Mouse (Mus musculus) intestine, embryonic 16.5 days (tissue): Measurements from ENCODE around the gene Il17ra. TPM values are rescaled to one million over a fixed set of nuclear protein-coding genes. Genes with fewer than 3 reads are reported as not detected.

Source experiments
- ATAC-seq: fragments of 200-750 bp; cut with Nextera tagmentation; 2 replicates; pipeline ENCODE4 v1.8.0; 2017; ENCODE audit warnings: moderate TSS enrichment, moderate library complexity
- H3K27ac ChIP-seq: fragments of 300-500 bp; sonication (generic); 2 replicates; pipeline ENCODE4 v1.5.1; 2014; ENCODE audit warnings: mild to moderate bottlenecking, low read length
- H3K27me3 ChIP-seq: fragments of 300-500 bp; sonication (generic); replicated peaks from 2 replicates; pipeline ENCODE4 v1.6.1; 2014; ENCODE audit warnings: low read length, control low read depth, mixed read lengths; ENCODE audit not compliant: control insufficient read depth, insufficient read depth
- H3K36me3 ChIP-seq: fragments of 300-500 bp; sonication (generic); 2 replicates; pipeline ENCODE4 v1.6.1; 2014; ENCODE audit warnings: low read length, control low read depth; ENCODE audit not compliant: control insufficient read depth, insufficient read depth
- H3K4me1 ChIP-seq: fragments of 300-500 bp; sonication (generic); 2 replicates; pipeline ENCODE4 v1.6.1; 2014; ENCODE audit warnings: low read length, control low read depth, mixed read lengths; ENCODE audit not compliant: control insufficient read depth, insufficient read depth
- H3K4me2 ChIP-seq: fragments of 300-500 bp; sonication (generic); 2 replicates; pipeline ENCODE4 v1.6.1; 2014; ENCODE audit warnings: low read depth, low read length, control low read depth
- H3K4me3 ChIP-seq: fragments of 300-500 bp; sonication (generic); 2 replicates; pipeline ENCODE4 v1.5.1; 2014; ENCODE audit warnings: mild to moderate bottlenecking, low read length
- H3K9ac ChIP-seq: fragments of 300-500 bp; sonication (generic); 2 replicates; pipeline ENCODE4 v1.6.1; 2014; ENCODE audit warnings: low read depth, low read length
- H3K9me3 ChIP-seq: fragments of 300-500 bp; sonication (generic); 2 replicates; pipeline ENCODE4 v1.6.1; 2016; ENCODE audit warnings: low read length, control low read depth; ENCODE audit not compliant: control insufficient read depth
- WGBS: fragments of 180-500 bp; shearing (Covaris S2); extraction: QIAGEN DNeasy Blood & Tissue Kit; methylation state at CpG from one replicate; pipeline ENCODE4 v1.1.7; 2014; 5-methylcytosine and 5-hydroxymethylcytosine counted together
- polyA plus RNA-seq: library from polyadenylated mRNA; unstranded; fragments of >200 nt; fragmentation: Nextera tagmentation; extraction: Ambion mirVana; gene quantifications from 2 replicates; pipeline ENCODE4 v1.2.1, GENCODE M21; 2015

Il17ra gene
- polyA plus RNA-seq, 1 experiment from 2014 or later = 6.9 TPM

- H3K36me3 ChIP-seq = no peaks in the 10 kb centered on the region
- under 1% methylated on average over 84 of the region's 95 CpGs for WGBS
- no peaks in the 10 kb centered on the region for H3K9me3 ChIP-seq
- peak overlapping the region; percentile 97 for H3K4me2 ChIP-seq
- H3K4me1 ChIP-seq = peaks cover 14% of the 10 kb centered on the region
- peak overlapping the region; percentile 66 for H3K9ac ChIP-seq
- H3K4me3 ChIP-seq = peak overlapping the region; percentile 63
- H3K27ac ChIP-seq = no peak overlapping the region
- peaks cover 39% of the 10 kb centered on the region for H3K27me3 ChIP-seq
- ATAC-seq = peak; percentile 40
These were observed 29.7 kb downstream of the Il17ra start for GRCm38 (mm10) chr6:120492499-120493373.

- peak; percentile 67 for ATAC-seq
- H3K4me2 ChIP-seq = peak within 1 kb of the TSS; percentile 97
- no peaks in the 10 kb centered on the region for H3K9me3 ChIP-seq
- H3K4me1 ChIP-seq = peaks cover 14% of the 10 kb centered on the region
- 0% methylated on average over 58 of the region's 84 CpGs for WGBS
- no peaks in the 10 kb centered on the region for H3K36me3 ChIP-seq
- no peak within 1 kb of the TSS for H3K27ac ChIP-seq
- H3K9ac ChIP-seq = peak within 1 kb of the TSS; percentile 66
- peaks cover 39% of the 10 kb centered on the region for H3K27me3 ChIP-seq
- H3K4me3 ChIP-seq = peak within 1 kb of the TSS; percentile 63
These were observed 30.5 kb downstream of the Il17ra start, which contains the start of gene Tmem121b for GRCm38 (mm10) chr6:120493374-120494181. Gene Tmem121b, minus strand, starts transcription at chr6:120493807.

- H3K4me3 ChIP-seq = no peak overlapping the region
- no peak overlapping the region for H3K27ac ChIP-seq
- no peak for ATAC-seq
These were observed 33.5 kb downstream of the Il17ra start for GRCm38 (mm10) chr6:120496544-120496943.

GRCm38 (mm10) chr6:120504051-120504450, 41.0 kb downstream of the Il17ra start:
- Histone ChIP-seq H3K27ac (no peak overlapping the region), H3K27me3 (no peaks in the 10 kb centered on the region), H3K36me3 (no peaks in the 10 kb centered on the region), H3K4me1 (no peaks in the 10 kb centered on the region), H3K4me2 (no peak overlapping the region), H3K9ac (no peak overlapping the region), H3K4me3 (no peak overlapping the region), H3K9me3 (peaks cover 4% of the 10 kb centered on the region; the same call in 1 of the 2 replicates)
- 68% methylated on average over 3 of the region's 3 CpGs for WGBS
- no peak for ATAC-seq

More at GRCm38 (mm10) chr6:120496544-120496943, 33.5 kb downstream of the Il17ra start:
- Histone ChIP-seq H3K9me3 (peaks cover 4% of the 10 kb centered on the region; the same call in 1 of the 2 replicates), H3K27me3 (peaks cover 35% of the 10 kb centered on the region), H3K36me3 (no peaks in the 10 kb centered on the region), H3K9ac (no peak overlapping the region), H3K4me2 (no peak overlapping the region), H3K4me1 (peaks cover 14% of the 10 kb centered on the region)
- WGBS = 60% methylated on average over 3 of the region's 3 CpGs

- peaks cover under 1% of the 10 kb centered on the region; the same call in 1 of the 2 replicates for H3K9me3 ChIP-seq
- no peaks in the 10 kb centered on the region for H3K36me3 ChIP-seq
- no peaks in the 10 kb centered on the region for H3K27me3 ChIP-seq
- no peak overlapping the region for H3K4me3 ChIP-seq
- no peaks in the 10 kb centered on the region for H3K4me1 ChIP-seq
- 65% methylated on average over 4 of the region's 4 CpGs for WGBS
- no peak overlapping the region for H3K4me2 ChIP-seq
- no peak for ATAC-seq
- H3K27ac ChIP-seq = no peak overlapping the region
- no peak overlapping the region for H3K9ac ChIP-seq
These were observed 42.5 kb downstream of the Il17ra start for GRCm38 (mm10) chr6:120505531-120505930.

- Histone ChIP-seq H3K4me1 (no peaks in the 10 kb centered on the region), H3K9ac (no peak overlapping the region), H3K9me3 (no peaks in the 10 kb centered on the region), H3K27me3 (no peaks in the 10 kb centered on the region), H3K4me3 (no peak overlapping the region), H3K36me3 (no peaks in the 10 kb centered on the region; the same call in 1 of the 2 replicates), H3K4me2 (no peak overlapping the region), H3K27ac (no peak overlapping the region)
- no peak for ATAC-seq
- 79% methylated on average over 4 of the region's 4 CpGs for WGBS
These were observed 45.6 kb downstream of the Il17ra start for GRCm38 (mm10) chr6:120508645-120509044.

GRCm38 (mm10) chr6:120509975-120510374, 46.9 kb downstream of the Il17ra start:
- H3K4me3 ChIP-seq = no peak overlapping the region
- H3K36me3 ChIP-seq = no peaks in the 10 kb centered on the region; the same call in 1 of the 2 replicates
- H3K4me2 ChIP-seq = no peak overlapping the region
- H3K4me1 ChIP-seq = no peaks in the 10 kb centered on the region
- 76% methylated on average over 7 of the region's 7 CpGs for WGBS
- H3K27me3 ChIP-seq = no peaks in the 10 kb centered on the region
- no peak for ATAC-seq
- H3K9ac ChIP-seq = no peak overlapping the region
- H3K27ac ChIP-seq = no peak overlapping the region
- H3K9me3 ChIP-seq = no peaks in the 10 kb centered on the region

GRCm38 (mm10) chr6:120510425-120510824, 47.4 kb downstream of the Il17ra start:
- no peak for ATAC-seq
- H3K9ac ChIP-seq = no peak overlapping the region

GRCm38 (mm10) chr6:120511212-120511611, 48.2 kb downstream of the Il17ra start:
- ATAC-seq = no peak
- Histone ChIP-seq H3K4me2 (no peak overlapping the region), H3K9ac (no peak overlapping the region), H3K4me1 (no peaks in the 10 kb centered on the region), H3K4me3 (no peak overlapping the region), H3K27me3 (no peaks in the 10 kb centered on the region), H3K9me3 (no peaks in the 10 kb centered on the region), H3K27ac (no peak overlapping the region), H3K36me3 (no peaks in the 10 kb centered on the region; the same call in 1 of the 2 replicates)
- 77% methylated on average over 6 of the region's 6 CpGs for WGBS

More at GRCm38 (mm10) chr6:120510425-120510824, 47.4 kb downstream of the Il17ra start:
- no peaks in the 10 kb centered on the region for H3K9me3 ChIP-seq
- H3K27ac ChIP-seq = no peak overlapping the region
- no peaks in the 10 kb centered on the region; the same call in 1 of the 2 replicates for H3K36me3 ChIP-seq
- H3K4me3 ChIP-seq = no peak overlapping the region
- H3K27me3 ChIP-seq = no peaks in the 10 kb centered on the region
- WGBS = 83% methylated on average over 8 of the region's 8 CpGs
- no peak overlapping the region for H3K4me2 ChIP-seq
- no peaks in the 10 kb centered on the region for H3K4me1 ChIP-seq
